Mouse (Mus musculus) subcutaneous adipose tissue, adult 2 months (tissue): ENCODE measurements around the gene Fbxl12. TPM values are rescaled to one million over a fixed set of nuclear protein-coding genes. Genes with fewer than 3 reads are reported as not detected.

Experiments
- polyA plus RNA-seq: library from polyadenylated mRNA; depleted of rRNA; stranded (reverse); fragments of >200 nt; gene quantifications from 2 replicates; pipeline ENCODE4 v1.2.3, GENCODE M21; 2012; ENCODE audit warnings: low replicate concordance; rRNA removed

Fbxl12 gene
- 27.8 and 28.1 TPM in 2 replicates for polyA plus RNA-seq

GRCm38 (mm10) chr9:20644360-20645081 lies at the start of gene Fbxl12:
Gene Fbxl12 (minus strand): TSS chr9:20644767.

GRCm38 (mm10) chr9:20651602-20652259 lies 7.2 kb upstream of the Fbxl12 start, which contains the start of gene Pin1:
Gene Pin1 (plus strand): TSS chr9:20652095.

GRCm38 (mm10) chr9:20642101-20642895 lies 2.3 kb downstream of the Fbxl12 start, which contains the start of gene Ubl5:
Gene Ubl5 (plus strand): TSS chr9:20642878.

GRCm38 (mm10) chr9:20581175-20581634 lies 63.4 kb downstream of the Fbxl12 start, which contains the start of gene Zfp846:
Gene Zfp846 (plus strand): TSS chr9:20581291.

Other genes with a start within 250 kb of the Fbxl12 start
- 2.7 and 4.2 TPM in 2 replicates for gene Zfp26, start 184.6 kb downstream of the Fbxl12 start, polyA plus RNA-seq
- 6.2 and 8.7 TPM in 2 replicates for gene Zfp426, start 152.0 kb downstream of the Fbxl12 start, polyA plus RNA-seq
- 8.6 and 14.9 TPM in 2 replicates for gene Zfp266, start 123.3 kb downstream of the Fbxl12 start, polyA plus RNA-seq
- 3.9 and 4.2 TPM in 2 replicates for gene Zfp846, start 63.5 kb downstream of the Fbxl12 start, polyA plus RNA-seq
- 160 and 168 TPM in 2 replicates for gene Ubl5, start 1.9 kb downstream of the Fbxl12 start, polyA plus RNA-seq
- 20.4 and 23.5 TPM in 2 replicates for gene Pin1, start 7.3 kb upstream of the Fbxl12 start, polyA plus RNA-seq
- 10.2 and 13.3 TPM in 2 replicates for gene Olfm2, start 101.6 kb upstream of the Fbxl12 start, polyA plus RNA-seq
- 60.3 and 277 TPM in 2 replicates for gene Col5a3, start 170.3 kb upstream of the Fbxl12 start, polyA plus RNA-seq
- gene Rdh8, start 173.7 kb upstream of the Fbxl12 start, polyA plus RNA-seq = not detected in 2 replicates
- 48.6 and 128 TPM in 2 replicates for gene A230050P20Rik, start 223.9 kb upstream of the Fbxl12 start, polyA plus RNA-seq
- gene Angptl6, start 235.0 kb upstream of the Fbxl12 start, polyA plus RNA-seq = 4.5 and 5.8 TPM in 2 replicates
- gene Ppan, start 243.4 kb upstream of the Fbxl12 start, polyA plus RNA-seq = 28.2 and 102 TPM in 2 replicates